Mouse (Mus musculus) cortical plate, adult 2 months (tissue): ENCODE measurements around the gene Tsacc. TPM values are rescaled to one million over a fixed set of nuclear protein-coding genes. Genes with fewer than 3 reads are reported as not detected.

ENCODE experiments used
- H3K27ac ChIP-seq: fragments of 200-500 bp; 2 replicates; pipeline ENCODE4 v1.5.1; 2012; ENCODE audit warnings: low read length, control low read depth, inconsistent platforms; ENCODE audit not compliant: insufficient read depth
- H3K4me1 ChIP-seq: fragments of 200-500 bp; 2 replicates; pipeline ENCODE4 v1.6.1; 2011; ENCODE audit warnings: low read length; ENCODE audit not compliant: control insufficient read depth, insufficient read depth
- H3K4me3 ChIP-seq: fragments of 200-500 bp; 2 replicates; pipeline ENCODE4 v1.5.1; 2011; ENCODE audit warnings: mild to moderate bottlenecking, low read length, control low read depth; ENCODE audit not compliant: insufficient read depth
- CTCF ChIP-seq: fragments of 200-500 bp; IDR thresholded peaks from 2 replicates; pipeline ENCODE4 v1.5.1; 2011; ENCODE audit warnings: mild to moderate bottlenecking, control low read depth, low read length; ENCODE audit not compliant: insufficient read depth; ENCODE audit errors: extremely low read depth
- POLR2A ChIP-seq: fragments of 200-500 bp; IDR thresholded peaks from 2 replicates; pipeline ENCODE4 v1.6.1; 2011; ENCODE audit warnings: mild to moderate bottlenecking, low read length, control low read depth; ENCODE audit not compliant: insufficient read depth; ENCODE audit errors: extremely low read depth
- polyA plus RNA-seq: library from polyadenylated mRNA; depleted of rRNA; stranded (reverse); fragments of >200 nt; gene quantifications from 2 replicates; pipeline ENCODE4 v1.2.3, GENCODE M21; 2012; rRNA removed

Tsacc gene
- polyA plus RNA-seq, 1 experiment = 5.0 TPM

DNA sequence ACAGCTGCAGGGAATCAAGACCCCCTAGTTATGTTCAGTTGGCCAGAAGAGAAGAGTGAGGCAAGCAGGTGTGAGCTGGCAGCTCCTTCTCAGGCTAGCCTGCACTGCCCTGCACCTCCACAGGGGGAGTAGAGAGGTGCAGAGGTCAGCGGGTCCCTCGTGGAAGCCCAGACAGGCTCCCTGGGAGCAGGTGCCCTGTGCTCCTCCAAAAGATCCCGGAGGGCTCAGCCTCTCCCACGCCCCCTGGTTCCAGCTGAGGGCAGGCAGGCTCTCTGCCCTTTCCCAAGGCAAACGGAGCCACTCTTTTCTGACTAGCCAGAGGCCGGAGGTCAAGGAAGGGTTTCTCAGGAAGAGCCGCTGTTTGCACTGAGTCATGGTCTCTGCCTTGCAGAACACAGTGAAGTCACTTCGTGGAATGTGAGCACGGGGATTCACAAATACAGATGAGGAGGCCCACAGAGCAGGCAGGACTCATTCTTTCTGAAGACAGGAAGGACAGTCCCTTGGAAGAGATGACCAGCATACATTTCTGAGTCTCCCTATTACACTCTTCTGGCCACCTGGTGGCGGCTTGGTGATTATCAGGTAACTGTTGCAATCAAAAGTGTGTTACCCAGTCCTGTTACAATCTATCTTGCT, 59.1 kb downstream of the Tsacc start:
- H3K27ac ChIP-seq = no peak overlapping the region
- H3K4me1 ChIP-seq = no peaks in the 10 kb centered on the region

DNA sequence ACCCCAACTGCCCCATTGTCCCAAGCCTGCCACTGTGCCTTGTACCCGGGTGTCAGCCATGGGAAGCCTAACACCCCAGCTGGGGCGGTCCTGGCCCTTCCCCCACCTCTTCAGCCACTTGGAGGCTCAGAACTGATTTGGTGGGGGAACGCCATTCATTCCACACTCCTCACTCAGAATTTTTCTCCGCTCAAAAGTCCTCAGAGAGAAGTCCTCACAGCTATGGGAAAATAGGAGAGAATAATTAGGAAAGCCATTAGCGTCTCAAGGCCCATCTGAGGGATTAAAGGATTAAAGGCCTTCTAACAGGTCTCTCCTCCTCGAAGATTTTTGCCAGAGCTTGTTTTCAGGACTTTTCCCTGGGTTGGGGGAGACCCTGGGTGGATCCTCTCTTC, 59.6 kb downstream of the Tsacc start:
- H3K27ac ChIP-seq = no peak overlapping the region
- no peak overlapping the region for H3K4me3 ChIP-seq
- TF ChIP-seq POLR2A = no peak
- no peak for TF ChIP-seq CTCF
- H3K4me1 ChIP-seq = no peaks in the 10 kb centered on the region

More for the DNA sequence above, 59.1 kb downstream of the Tsacc start:
- no peak overlapping the region for H3K4me3 ChIP-seq
- TF ChIP-seq CTCF = peak; percentile 38
- TF ChIP-seq POLR2A = no peak

DNA sequence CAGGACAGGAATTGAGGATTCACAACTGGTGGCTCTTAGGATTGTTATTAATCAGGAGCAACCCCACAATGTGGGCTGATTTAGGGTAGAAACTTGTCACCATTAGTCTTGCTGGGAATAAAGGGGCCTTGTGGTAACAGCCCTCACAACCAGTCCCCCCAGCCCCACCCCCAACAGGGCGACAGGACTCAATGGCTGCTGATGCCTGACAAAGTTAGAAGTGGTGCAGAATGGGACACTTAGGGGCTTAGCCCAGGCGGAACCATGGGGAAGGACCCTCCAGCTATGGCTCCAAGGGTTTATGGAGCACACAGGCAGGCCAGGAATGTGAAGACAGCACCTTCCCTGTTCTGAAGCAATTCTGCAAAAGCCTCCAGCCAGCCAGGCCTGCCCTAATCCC, 61.2 kb downstream of the Tsacc start:
- Histone ChIP-seq H3K4me1 (peaks cover 8% of the 10 kb centered on the region), H3K4me3 (no peak overlapping the region), H3K27ac (no peak overlapping the region)
- TF ChIP-seq CTCF (no peak), POLR2A (no peak)

DNA sequence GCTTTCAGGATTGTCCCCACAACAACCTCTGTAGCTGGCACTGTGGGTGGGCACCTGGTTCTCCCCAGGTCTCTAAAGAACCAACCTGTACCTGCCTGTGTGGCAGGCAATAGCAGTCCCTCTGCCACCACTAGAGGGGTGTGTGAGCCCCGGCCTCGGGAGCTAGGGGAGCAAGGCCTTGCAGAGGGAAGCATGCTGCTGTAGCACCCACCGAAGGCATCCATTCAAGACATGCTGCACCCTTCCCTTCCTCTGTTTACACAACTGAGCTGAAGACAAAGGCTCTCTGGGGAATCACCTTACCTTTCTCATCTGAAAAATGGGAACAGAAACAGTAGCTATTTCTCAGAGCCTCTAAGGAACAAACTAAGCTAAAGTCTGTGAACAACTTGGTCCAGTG, 61.6 kb downstream of the Tsacc start:
- TF ChIP-seq POLR2A (no peak), CTCF (peak; percentile 49)
- H3K4me1 ChIP-seq = peaks cover 9% of the 10 kb centered on the region
- H3K27ac ChIP-seq = no peak overlapping the region

DNA sequence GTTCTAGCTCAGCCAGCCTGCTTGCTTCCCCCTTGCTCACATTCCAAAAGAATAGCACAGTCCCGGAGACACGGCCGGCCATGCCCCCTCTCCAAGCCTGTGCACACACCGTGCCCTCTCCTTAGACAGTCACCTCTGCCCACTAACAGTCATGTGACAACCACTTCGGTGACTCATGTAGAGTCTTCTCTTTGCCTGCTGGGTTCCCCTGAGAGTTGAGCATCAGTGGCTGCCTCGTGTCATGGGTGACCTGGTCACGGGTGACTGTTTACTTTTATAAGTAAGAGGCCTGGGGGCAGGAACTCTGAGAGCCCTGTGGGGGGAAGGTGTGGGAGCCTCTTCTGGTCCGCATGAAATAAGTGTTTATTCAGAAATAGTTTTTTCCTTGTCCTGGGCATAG, 62.8 kb downstream of the Tsacc start:
- TF ChIP-seq CTCF (no peak), POLR2A (no peak)
- H3K4me3 ChIP-seq = no peak overlapping the region
- no peak overlapping the region for H3K27ac ChIP-seq
- peaks cover 11% of the 10 kb centered on the region for H3K4me1 ChIP-seq

More for the DNA sequence above, 61.6 kb downstream of the Tsacc start:
- no peak overlapping the region for H3K4me3 ChIP-seq

DNA sequence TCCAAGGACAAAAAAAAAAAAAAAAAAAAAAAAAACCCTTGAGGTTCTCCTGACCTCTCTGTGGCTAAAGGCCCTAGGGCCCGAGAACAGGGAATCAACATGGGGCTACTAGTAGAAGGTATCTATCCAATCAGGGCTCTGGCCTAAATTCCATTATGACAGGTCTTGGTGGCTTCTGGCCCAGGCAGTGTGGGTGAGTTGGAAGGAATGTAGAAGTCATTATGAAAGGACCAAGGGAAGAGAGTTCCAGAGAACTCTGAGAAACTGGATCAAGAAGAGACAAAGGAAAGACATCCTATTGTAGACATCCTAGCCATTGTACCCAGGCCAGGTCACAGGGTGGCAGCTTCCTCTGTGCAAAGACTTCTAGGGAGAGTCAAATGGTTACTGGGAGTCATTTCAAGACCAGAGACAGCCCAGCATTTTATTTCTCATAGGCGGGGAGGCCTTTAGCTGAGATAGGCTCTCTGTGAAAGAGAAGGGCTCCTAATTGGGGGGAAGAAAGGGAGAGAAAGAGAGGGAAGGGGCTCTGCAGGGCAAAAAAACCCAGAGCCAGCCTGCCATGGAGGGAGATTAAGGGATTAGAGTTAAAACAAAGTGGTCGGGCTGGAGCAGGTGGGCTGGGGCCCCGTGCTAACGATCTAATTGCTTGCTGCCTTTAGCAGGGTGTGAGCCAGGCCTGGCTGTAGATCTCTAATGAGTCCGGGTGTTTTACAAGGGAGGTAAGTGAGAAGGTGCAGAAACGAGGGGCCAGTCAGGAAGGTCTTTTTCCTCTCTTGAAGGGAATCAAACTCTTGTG, 63.7 kb downstream of the Tsacc start:
- Histone ChIP-seq H3K4me1 (peaks cover 11% of the 10 kb centered on the region), H3K27ac (0 out of 2 replicates have a peak overlapping the region, but pooled peaks have one; percentile 41), H3K4me3 (no peak overlapping the region)
- TF ChIP-seq POLR2A = no peak
- no peak for TF ChIP-seq CTCF

Other genes with a start within 250 kb of the Tsacc start
- gene Naxe, start 238.5 kb downstream of the Tsacc start, polyA plus RNA-seq = 93.2 and 94.3 TPM in 2 replicates
- gene Ttc24, start 218.7 kb downstream of the Tsacc start, polyA plus RNA-seq = not detected in 2 replicates
- gene Iqgap3, start 215.0 kb downstream of the Tsacc start, polyA plus RNA-seq = 0.59 and 0.96 TPM in 2 replicates
- gene Mef2d, start 154.6 kb downstream of the Tsacc start, polyA plus RNA-seq = 128 and 131 TPM in 2 replicates
- gene Rhbg, start 42.3 kb downstream of the Tsacc start, polyA plus RNA-seq = not detected in 2 replicates
- 0.08 TPM in 1 of 2 replicates, not detected in the other for gene Gm38392, start 9.8 kb downstream of the Tsacc start, polyA plus RNA-seq
- gene Cct3, start 117 bp upstream of the Tsacc start, polyA plus RNA-seq = 151 and 165 TPM in 2 replicates
- gene Glmp, start 28.0 kb upstream of the Tsacc start, polyA plus RNA-seq = 90.9 and 97.3 TPM in 2 replicates
- gene Tmem79, start 39.1 kb upstream of the Tsacc start, polyA plus RNA-seq = 0.83 and 0.86 TPM in 2 replicates
- 84.4 and 91.5 TPM in 2 replicates for gene Smg5, start 39.3 kb upstream of the Tsacc start, polyA plus RNA-seq
- 15.3 and 15.6 TPM in 2 replicates for gene Paqr6, start 67.6 kb upstream of the Tsacc start, polyA plus RNA-seq
- gene Bglap3, start 75.7 kb upstream of the Tsacc start, polyA plus RNA-seq = 14.7 and 17.5 TPM in 2 replicates
- gene Bglap2, start 81.7 kb upstream of the Tsacc start, polyA plus RNA-seq = 0.44 TPM in 1 of 2 replicates, not detected in the other
- gene Bglap, start 87.5 kb upstream of the Tsacc start, polyA plus RNA-seq = not detected in 2 replicates
- gene Pmf1, start 113.3 kb upstream of the Tsacc start, polyA plus RNA-seq = 10.5 and 11.1 TPM in 2 replicates
- 76.3 and 76.4 TPM in 2 replicates for gene Slc25a44, start 128.1 kb upstream of the Tsacc start, polyA plus RNA-seq
- gene Sema4a, start 164.2 kb upstream of the Tsacc start, polyA plus RNA-seq = 68.9 and 71.6 TPM in 2 replicates
- gene Lmna, start 213.0 kb upstream of the Tsacc start, polyA plus RNA-seq = 64.7 and 70.6 TPM in 2 replicates
- 1.5 TPM in 2 replicates for gene Mex3a, start 235.4 kb upstream of the Tsacc start, polyA plus RNA-seq